Mouse (Mus musculus) megakaryocyte progenitor cell, adult 5-6 weeks (primary cell): ENCODE results near the gene Sapcd1. TPM values are rescaled to one million over a fixed set of nuclear protein-coding genes. Genes with fewer than 3 reads are reported as not detected.
A peak's percentile ranks its signal among the peaks of the same experiment; 100 is the strongest.

ENCODE experiments used
- ATAC-seq: replicated peaks from 2 replicates; pipeline ENCODE4 v1.8.0; 2016; ENCODE audit warnings: mild to moderate bottlenecking, moderate TSS enrichment, inconsistent platforms; ENCODE audit not compliant: poor library complexity
- total RNA-seq, 2 experiments: library from RNA; stranded (forward) in 1 of 2; stranded (reverse) in 1 of 2; fragments of 157-497, 149-512 nt in 1 of 2; fragments of 200-1000 nt in 1 of 2; gene quantifications; 2 replicates each; pipeline versions ENCODE4 v1.2.3 to v1.2.4; 2015 to 2017

Gene Sapcd1
- total RNA-seq, 2 experiments from 2014 or later: 1.9 TPM; not detected in 1

GRCm38 (mm10) chr17:34994751-34995150 lies 33.1 kb downstream of the Sapcd1 start:
- ATAC-seq: no peak

- ATAC-seq: peak; percentile 47
Measured at GRCm38 (mm10) chr17:34984218-34984617, 43.6 kb downstream of the Sapcd1 start.

- ATAC-seq: peak; percentile 48
Measured at GRCm38 (mm10) chr17:34982328-34982727, 45.5 kb downstream of the Sapcd1 start.

DNA sequence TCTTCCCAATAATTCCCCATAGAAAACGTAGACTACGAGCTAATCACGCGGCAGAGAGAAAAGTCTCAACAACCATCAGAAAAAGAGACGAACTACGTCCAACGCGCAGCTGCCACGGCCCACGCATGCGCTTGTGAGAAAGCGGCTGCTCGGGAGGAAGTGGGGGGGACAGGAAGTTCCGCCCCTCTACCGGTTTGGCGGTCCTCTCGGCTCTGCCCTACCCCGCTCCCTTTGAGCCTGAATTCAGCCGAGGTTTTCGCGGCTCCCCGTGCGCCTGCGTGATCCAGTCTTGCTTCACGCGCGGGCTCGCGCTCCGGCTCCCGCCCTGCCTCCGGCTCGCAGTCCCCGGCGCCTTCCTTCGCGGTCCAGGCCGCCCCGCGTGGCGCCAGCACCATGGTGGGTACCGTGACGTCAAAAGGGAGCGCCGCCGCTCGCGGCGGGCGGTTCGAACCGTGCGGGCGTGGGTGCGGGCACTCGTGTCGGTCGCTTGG lies 46.1 kb downstream of the Sapcd1 start, which contains the start of gene Lsm2:
TSS of gene Lsm2 (plus strand) at position 173 of the 491 bp plus-strand sequence.
- peak; percentile 77 for ATAC-seq

- ATAC-seq: peak; percentile 32; the same call in 1 of the 2 replicates
Measured at GRCm38 (mm10) chr17:34980655-34981054, 47.2 kb downstream of the Sapcd1 start.

GRCm38 (mm10) chr17:34979631-34980030 lies 48.2 kb downstream of the Sapcd1 start:
- no peak for ATAC-seq

DNA sequence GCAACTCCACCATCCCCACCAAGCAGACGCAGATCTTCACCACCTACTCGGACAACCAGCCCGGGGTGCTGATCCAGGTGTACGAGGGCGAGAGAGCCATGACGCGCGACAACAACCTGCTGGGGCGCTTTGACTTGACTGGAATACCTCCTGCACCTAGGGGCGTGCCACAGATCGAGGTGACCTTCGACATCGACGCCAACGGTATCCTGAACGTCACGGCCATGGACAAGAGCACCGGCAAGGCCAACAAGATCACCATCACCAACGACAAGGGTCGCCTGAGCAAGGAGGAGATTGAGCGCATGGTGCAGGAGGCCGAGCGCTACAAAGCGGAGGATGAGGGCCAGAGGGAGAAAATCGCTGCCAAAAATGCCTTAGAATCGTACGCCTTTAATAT lies 49.6 kb downstream of the Sapcd1 start:
- ATAC-seq: no peak

DNA sequence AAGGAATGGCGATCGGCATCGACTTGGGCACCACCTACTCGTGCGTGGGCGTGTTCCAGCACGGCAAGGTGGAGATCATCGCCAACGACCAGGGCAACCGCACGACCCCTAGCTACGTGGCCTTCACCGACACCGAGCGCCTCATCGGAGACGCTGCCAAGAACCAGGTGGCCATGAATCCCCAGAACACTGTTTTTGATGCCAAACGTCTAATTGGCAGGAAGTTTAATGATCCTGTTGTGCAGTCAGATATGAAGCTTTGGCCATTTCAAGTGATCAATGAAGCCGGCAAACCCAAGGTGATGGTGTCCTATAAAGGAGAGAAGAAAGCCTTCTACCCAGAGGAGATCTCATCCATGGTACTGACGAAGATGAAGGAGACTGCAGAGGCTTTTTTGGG lies 50.8 kb downstream of the Sapcd1 start:
- ATAC-seq: no peak

Other genes starting within 250 kb of the Sapcd1 start
Only the 30 nearest of the 46 such genes appear.
- not detected in 2 replicates for gene Gm20547, start 146.0 kb downstream of the Sapcd1 start, total RNA-seq (2015)
- gene Gm20547, start 146.0 kb downstream of the Sapcd1 start, total RNA-seq (2017): not detected in 2 replicates
- 5.1 and 7.8 TPM in 2 replicates for gene C2, start 129.8 kb downstream of the Sapcd1 start, total RNA-seq (2015)
- 1.6 and 1.9 TPM in 2 replicates for gene C2, start 129.8 kb downstream of the Sapcd1 start, total RNA-seq (2017)
- gene Ehmt2, start 129.5 kb downstream of the Sapcd1 start, total RNA-seq (2015): 72.4 and 73.5 TPM in 2 replicates
- gene Ehmt2, start 129.5 kb downstream of the Sapcd1 start, total RNA-seq (2017): 107 and 108 TPM in 2 replicates
- 0.81 and 1.8 TPM in 2 replicates for gene Slc44a4, start 113.5 kb downstream of the Sapcd1 start, total RNA-seq (2015)
- 0.61 and 0.75 TPM in 2 replicates for gene Slc44a4, start 113.5 kb downstream of the Sapcd1 start, total RNA-seq (2017)
- gene Neu1, start 96.8 kb downstream of the Sapcd1 start, total RNA-seq (2015): 21.6 and 24.5 TPM in 2 replicates
- 28.4 and 29.8 TPM in 2 replicates for gene Neu1, start 96.8 kb downstream of the Sapcd1 start, total RNA-seq (2017)
- gene Hspa1b, start 68.8 kb downstream of the Sapcd1 start, total RNA-seq (2015): 19.3 and 27.4 TPM in 2 replicates
- gene Hspa1b, start 68.8 kb downstream of the Sapcd1 start, total RNA-seq (2017): 22.7 and 24.4 TPM in 2 replicates
- gene Gm20481, start 58.1 kb downstream of the Sapcd1 start, total RNA-seq (2015): not detected in 2 replicates
- not detected in 2 replicates for gene Gm20481, start 58.1 kb downstream of the Sapcd1 start, total RNA-seq (2017)
- gene Hspa1a, start 55.9 kb downstream of the Sapcd1 start, total RNA-seq (2015): 8.4 and 14.5 TPM in 2 replicates
- 20.8 and 29.4 TPM in 2 replicates for gene Hspa1a, start 55.9 kb downstream of the Sapcd1 start, total RNA-seq (2017)
- gene Hspa1l, start 55.3 kb downstream of the Sapcd1 start, total RNA-seq (2015): not detected in 2 replicates
- gene Hspa1l, start 55.3 kb downstream of the Sapcd1 start, total RNA-seq (2017): not detected in 2 replicates
- gene Lsm2, start 46.2 kb downstream of the Sapcd1 start, total RNA-seq (2015): 187 and 253 TPM in 2 replicates
- 71.7 and 78.0 TPM in 2 replicates for gene Lsm2, start 46.2 kb downstream of the Sapcd1 start, total RNA-seq (2017)
- 60.5 and 77.5 TPM in 2 replicates for gene Vars, start 27.0 kb downstream of the Sapcd1 start, total RNA-seq (2015)
- 239 and 292 TPM in 2 replicates for gene Vars, start 27.0 kb downstream of the Sapcd1 start, total RNA-seq (2017)
- gene Vwa7, start 11.4 kb downstream of the Sapcd1 start, total RNA-seq (2015): not detected in 2 replicates
- gene Vwa7, start 11.4 kb downstream of the Sapcd1 start, total RNA-seq (2017): 0.17 TPM in 1 of 2 replicates, not detected in the other
- 4.2 and 5.7 TPM in 2 replicates for gene Msh5, start 18.7 kb upstream of the Sapcd1 start, total RNA-seq (2015)
- 2.4 and 3.5 TPM in 2 replicates for gene Msh5, start 18.7 kb upstream of the Sapcd1 start, total RNA-seq (2017)
- gene Clic1, start 21.9 kb upstream of the Sapcd1 start, total RNA-seq (2015): 209 and 248 TPM in 2 replicates
- gene Clic1, start 21.9 kb upstream of the Sapcd1 start, total RNA-seq (2017): 225 and 254 TPM in 2 replicates
- gene Ddah2, start 31.0 kb upstream of the Sapcd1 start, total RNA-seq (2015): 1.8 and 2.6 TPM in 2 replicates
- gene Ddah2, start 31.0 kb upstream of the Sapcd1 start, total RNA-seq (2017): 1.9 and 3.5 TPM in 2 replicates
- not detected in 2 replicates for gene Ly6g6c, start 37.4 kb upstream of the Sapcd1 start, total RNA-seq (2015)
- gene Ly6g6c, start 37.4 kb upstream of the Sapcd1 start, total RNA-seq (2017): not detected in 2 replicates
- gene Mpig6b, start 38.2 kb upstream of the Sapcd1 start, total RNA-seq (2015): not detected in 2 replicates
- not detected in 2 replicates for gene Mpig6b, start 38.2 kb upstream of the Sapcd1 start, total RNA-seq (2017)
- not detected in 2 replicates for gene Ly6g6e, start 48.9 kb upstream of the Sapcd1 start, total RNA-seq (2015)
- gene Ly6g6e, start 48.9 kb upstream of the Sapcd1 start, total RNA-seq (2017): not detected in 2 replicates
- gene Ly6g6d, start 50.0 kb upstream of the Sapcd1 start, total RNA-seq (2015): not detected in 2 replicates
- not detected in 2 replicates for gene Ly6g6d, start 50.0 kb upstream of the Sapcd1 start, total RNA-seq (2017)
- not detected in 2 replicates for gene Ly6g6f, start 57.6 kb upstream of the Sapcd1 start, total RNA-seq (2015)
- gene Ly6g6f, start 57.6 kb upstream of the Sapcd1 start, total RNA-seq (2017): not detected in 2 replicates
- gene Abhd16a, start 61.2 kb upstream of the Sapcd1 start, total RNA-seq (2015): 17.5 and 21.1 TPM in 2 replicates
- 22.7 and 26.0 TPM in 2 replicates for gene Abhd16a, start 61.2 kb upstream of the Sapcd1 start, total RNA-seq (2017)
- not detected in 2 replicates for gene Ly6g5c, start 80.3 kb upstream of the Sapcd1 start, total RNA-seq (2015)
- gene Ly6g5c, start 80.3 kb upstream of the Sapcd1 start, total RNA-seq (2017): not detected in 2 replicates
- 0.84 and 1.4 TPM in 2 replicates for gene Ly6g5b, start 87.4 kb upstream of the Sapcd1 start, total RNA-seq (2015)
- gene Ly6g5b, start 87.4 kb upstream of the Sapcd1 start, total RNA-seq (2017): 0.27 and 0.92 TPM in 2 replicates
- gene Gpank1, start 93.4 kb upstream of the Sapcd1 start, total RNA-seq (2015): 20.3 and 20.7 TPM in 2 replicates
- 33.9 and 36.8 TPM in 2 replicates for gene Gpank1, start 93.4 kb upstream of the Sapcd1 start, total RNA-seq (2017)
- gene Csnk2b, start 94.0 kb upstream of the Sapcd1 start, total RNA-seq (2015): 411 and 443 TPM in 2 replicates
- gene Csnk2b, start 94.0 kb upstream of the Sapcd1 start, total RNA-seq (2017): 375 TPM in 2 replicates
- gene D17H6S53E, start 98.4 kb upstream of the Sapcd1 start, total RNA-seq (2015): 1.5 and 3.6 TPM in 2 replicates
- 7.7 and 7.9 TPM in 2 replicates for gene D17H6S53E, start 98.4 kb upstream of the Sapcd1 start, total RNA-seq (2017)
- not detected in 2 replicates for gene Apom, start 104.0 kb upstream of the Sapcd1 start, total RNA-seq (2015)
- not detected in 2 replicates for gene Apom, start 104.0 kb upstream of the Sapcd1 start, total RNA-seq (2017)
- gene Bag6, start 107.2 kb upstream of the Sapcd1 start, total RNA-seq (2015): 73.9 and 78.5 TPM in 2 replicates
- gene Bag6, start 107.2 kb upstream of the Sapcd1 start, total RNA-seq (2017): 77.3 and 88.5 TPM in 2 replicates
- 228 and 262 TPM in 2 replicates for gene Prrc2a, start 136.9 kb upstream of the Sapcd1 start, total RNA-seq (2015)
- gene Prrc2a, start 136.9 kb upstream of the Sapcd1 start, total RNA-seq (2017): 59.6 and 63.9 TPM in 2 replicates
- 5.8 and 12.4 TPM in 2 replicates for gene Aif1, start 148.1 kb upstream of the Sapcd1 start, total RNA-seq (2015)
- gene Aif1, start 148.1 kb upstream of the Sapcd1 start, total RNA-seq (2017): 8.9 and 11.5 TPM in 2 replicates